Mouse (Mus musculus): ENCODE data around the gene Rgs16. TPM values are rescaled to one million over a fixed set of nuclear protein-coding genes. Genes with fewer than 3 reads are reported as not detected.

Gene Rgs16
- polyA plus RNA-seq, 2 experiments, result 8.5 to 21.9 TPM

DNA sequence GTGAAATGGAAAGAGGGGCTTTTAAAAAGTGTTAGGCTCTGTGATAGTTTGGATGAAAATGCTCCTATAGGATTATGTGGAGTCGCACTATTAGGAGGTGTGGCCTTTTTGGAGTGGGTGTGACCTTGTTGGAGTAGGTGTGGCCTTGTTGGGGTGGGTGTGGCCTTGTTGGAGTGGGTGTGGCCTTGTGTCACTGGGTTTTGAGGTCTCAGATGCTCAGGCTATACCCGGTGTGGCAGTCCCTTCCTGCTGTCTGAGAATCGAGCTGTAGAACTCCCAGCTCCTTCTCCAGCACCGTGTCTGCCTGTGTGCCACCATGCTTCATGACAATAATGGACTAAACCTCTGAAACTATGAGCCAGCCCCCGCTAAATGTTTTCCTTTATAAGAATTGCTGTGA lies 31.5 kb upstream of the Rgs16 start:
- H3K4me1 ChIP-seq (ENCODE audit: control insufficient read depth, insufficient read depth, low read length), result peaks cover 17% of the 10 kb centered on the region
- ATAC-seq (ENCODE audit: low FRiP score, low read depth) (no peak), DNase-seq (ENCODE audit: low spot score) (no peak)
- H3K9ac ChIP-seq (ENCODE audit: low read depth, low read length, severe bottlenecking), result no peak overlapping the region
- H3K4me3 ChIP-seq (replicated peaks; ENCODE audit: low read length), result no peak overlapping the region
- no peaks in the 10 kb centered on the region for H3K36me3 ChIP-seq (ENCODE audit: control insufficient read depth, insufficient read depth, low read length)
- 83% methylated on average over 5 of the region's 5 CpGs for WGBS
- no peak overlapping the region for H3K4me2 ChIP-seq (replicated peaks; ENCODE audit: low read depth, low read length, severe bottlenecking)
- no peaks in the 10 kb centered on the region for H3K27me3 ChIP-seq (ENCODE audit: control insufficient read depth, insufficient read depth, low read length)
- H3K27ac ChIP-seq (replicated peaks; ENCODE audit: low read depth, low read length), result no peak overlapping the region
- no peak for TF ChIP-seq POLR2A (IDR thresholded peaks at IDR 0.05; ENCODE audit: borderline replicate concordance, extremely low read depth, insufficient read depth, insufficient read length)
- 0 out of 2 replicates have a peak, but pooled peaks cover 4% of the 10 kb centered on the region for H3K9me3 ChIP-seq (ENCODE audit: control insufficient read depth, low read length)

DNA sequence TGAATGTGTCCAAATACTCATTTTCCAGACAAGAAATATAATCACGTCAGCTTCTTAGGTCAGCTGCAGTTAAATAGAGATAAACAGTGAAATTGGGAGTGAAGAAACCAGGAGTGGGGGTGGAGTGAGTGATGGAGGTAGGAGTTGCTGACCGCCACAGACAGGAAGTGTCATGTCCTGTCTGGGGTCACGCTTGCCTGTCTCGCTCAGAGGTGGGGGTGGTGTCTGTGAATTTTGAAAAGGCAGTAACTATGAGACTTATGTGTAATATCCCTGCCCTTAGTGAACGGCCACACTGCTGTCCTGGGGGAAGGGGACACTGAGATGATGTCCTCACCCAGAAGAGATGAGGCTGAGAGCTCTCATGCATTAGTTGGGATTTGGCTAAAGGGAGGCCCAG lies 30.7 kb upstream of the Rgs16 start:
- WGBS, result 65% methylated on average over 5 of the region's 5 CpGs
- TF ChIP-seq POLR2A (IDR thresholded peaks at IDR 0.05; ENCODE audit: borderline replicate concordance, extremely low read depth, insufficient read depth, insufficient read length), result no peak
- Histone ChIP-seq H3K4me2 (replicated peaks; ENCODE audit: low read depth, low read length, severe bottlenecking) (no peak overlapping the region), H3K9me3 (ENCODE audit: control insufficient read depth, low read length) (0 out of 2 replicates have a peak, but pooled peaks cover 4% of the 10 kb centered on the region), H3K4me1 (ENCODE audit: control insufficient read depth, insufficient read depth, low read length) (peaks cover 9% of the 10 kb centered on the region), H3K9ac (ENCODE audit: low read depth, low read length, severe bottlenecking) (no peak overlapping the region), H3K27ac (replicated peaks; ENCODE audit: low read depth, low read length) (no peak overlapping the region), H3K36me3 (ENCODE audit: control insufficient read depth, insufficient read depth, low read length) (no peaks in the 10 kb centered on the region), H3K4me3 (replicated peaks; ENCODE audit: low read length) (no peak overlapping the region), H3K27me3 (ENCODE audit: control insufficient read depth, insufficient read depth, low read length) (no peaks in the 10 kb centered on the region)
- DNase-seq (ENCODE audit: low spot score) (no peak), ATAC-seq (ENCODE audit: low FRiP score, low read depth) (no peak)

DNA sequence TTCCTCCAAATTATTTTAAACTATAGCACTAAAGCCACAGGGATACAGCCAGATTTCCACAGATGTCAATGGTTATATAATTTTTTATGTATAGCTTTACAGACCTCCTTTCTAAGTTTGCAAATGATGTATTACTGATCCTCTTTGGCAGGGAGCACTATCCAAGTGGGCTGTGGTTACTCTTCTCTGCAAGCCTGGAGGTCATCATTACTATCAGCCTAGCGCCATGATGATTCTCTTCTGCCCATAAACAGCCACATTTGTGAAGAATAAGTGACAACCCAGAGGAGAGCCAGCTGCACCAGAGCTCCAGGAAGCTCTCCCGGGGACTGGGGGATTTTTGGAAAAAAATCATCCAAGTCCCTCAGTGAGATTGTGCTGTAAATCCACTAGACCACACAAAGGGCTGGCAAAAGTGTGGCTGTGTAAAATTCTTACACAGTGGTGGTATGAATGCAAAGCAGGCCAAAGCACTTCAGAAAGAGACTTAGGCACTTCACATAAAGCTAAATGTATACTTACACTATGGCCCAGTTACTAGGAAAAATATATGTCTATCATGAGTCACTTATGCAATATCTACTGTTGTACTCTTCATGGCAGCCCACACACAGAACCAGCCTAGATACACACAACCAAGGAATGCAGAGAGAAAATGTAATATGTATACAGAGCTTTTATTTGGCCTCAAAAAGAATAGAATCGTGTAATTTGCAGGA lies 28.4 kb upstream of the Rgs16 start:
- 63% methylated on average over 3 of the region's 3 CpGs for WGBS
- Histone ChIP-seq H3K4me1 (ENCODE audit: control insufficient read depth, insufficient read depth, low read length) (no peaks in the 10 kb centered on the region), H3K4me2 (replicated peaks; ENCODE audit: low read depth, low read length, severe bottlenecking) (no peak overlapping the region), H3K36me3 (ENCODE audit: control insufficient read depth, insufficient read depth, low read length) (no peaks in the 10 kb centered on the region), H3K27me3 (ENCODE audit: control insufficient read depth, insufficient read depth, low read length) (no peaks in the 10 kb centered on the region), H3K4me3 (replicated peaks; ENCODE audit: low read length) (no peak overlapping the region), H3K9ac (ENCODE audit: low read depth, low read length, severe bottlenecking) (no peak overlapping the region), H3K9me3 (ENCODE audit: control insufficient read depth, low read length) (no peaks in the 10 kb centered on the region), H3K27ac (replicated peaks; ENCODE audit: low read depth, low read length) (no peak overlapping the region)
- peak; percentile 36 for DNase-seq (ENCODE audit: low spot score)
- ATAC-seq (ENCODE audit: low FRiP score, low read depth), result peak; percentile 37; the same call in 1 of the 2 replicates
- no peak for TF ChIP-seq POLR2A (IDR thresholded peaks at IDR 0.05; ENCODE audit: borderline replicate concordance, extremely low read depth, insufficient read depth, insufficient read length)

DNA sequence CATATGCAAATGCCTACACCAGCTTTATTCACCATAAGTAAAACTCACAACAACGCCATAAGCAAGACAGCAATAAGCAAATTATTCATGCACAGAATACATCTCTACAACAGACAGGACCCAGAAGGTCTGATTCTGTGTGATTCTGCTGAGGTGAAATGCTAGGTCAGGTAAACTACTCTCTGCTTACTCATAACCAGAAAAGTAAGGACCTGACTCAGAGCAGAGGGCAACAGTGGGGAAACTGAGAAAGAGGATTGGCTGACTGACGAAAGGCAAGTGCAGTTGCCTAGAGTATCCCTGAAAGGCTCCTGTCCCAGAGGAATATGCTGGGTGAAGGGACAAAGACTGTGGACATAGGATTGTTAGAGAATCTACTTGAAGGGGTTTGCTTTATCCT lies 27.5 kb upstream of the Rgs16 start:
- Histone ChIP-seq H3K4me1 (ENCODE audit: control insufficient read depth, insufficient read depth, low read length) (no peaks in the 10 kb centered on the region), H3K4me3 (replicated peaks; ENCODE audit: low read length) (no peak overlapping the region), H3K27me3 (ENCODE audit: control insufficient read depth, insufficient read depth, low read length) (no peaks in the 10 kb centered on the region), H3K36me3 (ENCODE audit: control insufficient read depth, insufficient read depth, low read length) (no peaks in the 10 kb centered on the region), H3K9me3 (ENCODE audit: control insufficient read depth, low read length) (no peaks in the 10 kb centered on the region), H3K9ac (ENCODE audit: low read depth, low read length, severe bottlenecking) (no peak overlapping the region), H3K4me2 (replicated peaks; ENCODE audit: low read depth, low read length, severe bottlenecking) (no peak overlapping the region), H3K27ac (replicated peaks; ENCODE audit: low read depth, low read length) (no peak overlapping the region)
- no peak for TF ChIP-seq POLR2A (IDR thresholded peaks at IDR 0.05; ENCODE audit: borderline replicate concordance, extremely low read depth, insufficient read depth, insufficient read length)
- DNase-seq (ENCODE audit: low spot score) (no peak), ATAC-seq (ENCODE audit: low FRiP score, low read depth) (no peak)
- 92% methylated on average over 2 of the region's 2 CpGs for WGBS

DNA sequence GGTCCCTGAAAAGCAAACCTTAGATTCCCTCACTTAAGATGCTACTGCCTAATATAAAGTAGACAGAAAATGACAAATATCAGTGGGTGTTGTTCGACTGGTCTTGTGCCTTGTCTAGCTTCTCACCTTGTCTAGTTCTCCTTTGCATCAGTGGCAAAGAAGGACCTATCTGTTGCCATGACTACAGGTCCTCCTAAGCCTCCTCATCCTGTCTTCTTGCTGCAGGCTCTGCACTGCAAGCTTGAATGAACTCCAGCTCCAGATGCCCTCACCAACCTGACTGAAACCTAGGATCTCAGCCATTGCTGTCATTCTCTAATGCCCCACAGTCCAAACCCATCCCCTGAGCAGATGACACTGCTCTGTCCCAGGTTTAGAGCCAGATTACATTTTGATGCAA lies 22.2 kb upstream of the Rgs16 start:
- no peaks in the 10 kb centered on the region for H3K27me3 ChIP-seq (ENCODE audit: control insufficient read depth, insufficient read depth, low read length)
- DNase-seq (ENCODE audit: low spot score) (no peak), ATAC-seq (ENCODE audit: low FRiP score, low read depth) (no peak)
- no peaks in the 10 kb centered on the region for H3K36me3 ChIP-seq (ENCODE audit: control insufficient read depth, insufficient read depth, low read length)
- no peak overlapping the region for H3K9ac ChIP-seq (ENCODE audit: low read depth, low read length, severe bottlenecking)
- H3K4me2 ChIP-seq (replicated peaks; ENCODE audit: low read depth, low read length, severe bottlenecking), result no peak overlapping the region
- no peak overlapping the region for H3K27ac ChIP-seq (replicated peaks; ENCODE audit: low read depth, low read length)
- no peak overlapping the region for H3K4me3 ChIP-seq (replicated peaks; ENCODE audit: low read length)
- TF ChIP-seq POLR2A (IDR thresholded peaks at IDR 0.05; ENCODE audit: borderline replicate concordance, extremely low read depth, insufficient read depth, insufficient read length), result no peak
- no peaks in the 10 kb centered on the region for H3K4me1 ChIP-seq (ENCODE audit: control insufficient read depth, insufficient read depth, low read length)
- 75% methylated on average over 1 of the region's 1 CpGs for WGBS
- H3K9me3 ChIP-seq (ENCODE audit: control insufficient read depth, low read length), result no peaks in the 10 kb centered on the region
